Mouse (Mus musculus) forebrain, embryonic 10.5 days (tissue): ENCODE data around the gene Asic2. TPM values are rescaled to one million over a fixed set of nuclear protein-coding genes. Genes with fewer than 3 reads are reported as not detected.

Source experiments
- DNase-seq: peaks from one replicate; pipeline ENCODE4 v3.0.0-alpha.2; 2017; ENCODE audit warnings: low spot score; ENCODE audit errors: extremely low spot score
- H3K27ac ChIP-seq: fragments of 300-500 bp; sonication (generic); 2 replicates; pipeline ENCODE4 v1.5.1; 2016; ENCODE audit warnings: mild to moderate bottlenecking
- H3K27me3 ChIP-seq: fragments of 300-500 bp; sonication (generic); 2 replicates; pipeline ENCODE4 v1.6.1; 2016; ENCODE audit warnings: mild to moderate bottlenecking; ENCODE audit not compliant: poor library complexity, severe bottlenecking
- H3K36me3 ChIP-seq: fragments of 300-500 bp; sonication (generic); replicated peaks from 2 replicates; pipeline ENCODE4 v1.6.1; 2016; ENCODE audit warnings: mild to moderate bottlenecking, moderate library complexity
- H3K4me1 ChIP-seq: fragments of 300-500 bp; sonication (generic); 2 replicates; pipeline ENCODE4 v1.6.1; 2016
- H3K4me3 ChIP-seq: fragments of 300-500 bp; sonication (generic); 2 replicates; pipeline ENCODE4 v1.5.1; 2016; ENCODE audit warnings: mild to moderate bottlenecking, moderate library complexity
- H3K9me3 ChIP-seq: fragments of 300-500 bp; sonication (generic); 2 replicates; pipeline ENCODE4 v1.6.1; 2016; ENCODE audit warnings: mild to moderate bottlenecking, moderate library complexity
- WGBS: fragments of 180-500 bp; shearing (Covaris S2); methylation state at CpG from one replicate; pipeline ENCODE4 v1.1.7; 2016; 5-methylcytosine and 5-hydroxymethylcytosine counted together
- polyA plus RNA-seq: library from polyadenylated mRNA; unstranded; fragments of >200 nt; fragmentation: Nextera tagmentation; extraction: Ambion mirVana; gene quantifications from 2 replicates; pipeline ENCODE4 v1.2.1, GENCODE M21; 2016

Gene Asic2
- polyA plus RNA-seq, 1 experiment from 2014 or later = 0.51 TPM

GRCm38 (mm10) chr11:81504791-81505430, 463.3 kb downstream of the Asic2 start:
- DNase-seq = no peak
- Histone ChIP-seq H3K27me3 (peaks cover 4% of the 10 kb centered on the region), H3K9me3 (no peaks in the 10 kb centered on the region), H3K27ac (peak overlapping the region; percentile 40; the same call in 1 of the 2 replicates), H3K4me1 (peaks cover 59% of the 10 kb centered on the region), H3K4me3 (no peak overlapping the region), H3K36me3 (no peaks in the 10 kb centered on the region)
- 86% methylated on average over 8 of the region's 8 CpGs for WGBS

- H3K36me3 ChIP-seq = no peaks in the 10 kb centered on the region
- H3K27me3 ChIP-seq = peaks cover 6% of the 10 kb centered on the region
- peak; percentile 24 for DNase-seq
- peak overlapping the region; percentile 51; the same call in 1 of the 2 replicates for H3K27ac ChIP-seq
- H3K4me1 ChIP-seq = peaks cover 76% of the 10 kb centered on the region
- no peak overlapping the region for H3K4me3 ChIP-seq
- WGBS = 39% methylated on average over 14 of the region's 14 CpGs
- no peaks in the 10 kb centered on the region for H3K9me3 ChIP-seq
Measured at GRCm38 (mm10) chr11:81501473-81502246, 466.6 kb downstream of the Asic2 start.

- Histone ChIP-seq H3K4me1 (peaks cover 74% of the 10 kb centered on the region), H3K27me3 (peaks cover 14% of the 10 kb centered on the region), H3K4me3 (no peak overlapping the region), H3K9me3 (no peaks in the 10 kb centered on the region), H3K36me3 (no peaks in the 10 kb centered on the region), H3K27ac (0 out of 2 replicates have a peak overlapping the region, but pooled peaks have one; percentile 8)
- DNase-seq = no peak
- WGBS = 77% methylated on average over 1 of the region's 1 CpGs
Measured at GRCm38 (mm10) chr11:81498990-81499389, 469.3 kb downstream of the Asic2 start.

- no peaks in the 10 kb centered on the region for H3K9me3 ChIP-seq
- H3K27ac ChIP-seq = peak overlapping the region; percentile 65
- no peaks in the 10 kb centered on the region for H3K36me3 ChIP-seq
- 70% methylated on average over 9 of the region's 9 CpGs for WGBS
- no peak overlapping the region for H3K4me3 ChIP-seq
- H3K4me1 ChIP-seq = peaks cover 66% of the 10 kb centered on the region
- H3K27me3 ChIP-seq = peaks cover 14% of the 10 kb centered on the region
- no peak for DNase-seq
Measured at GRCm38 (mm10) chr11:81497652-81498391, 470.4 kb downstream of the Asic2 start.

GRCm38 (mm10) chr11:81496446-81496845, 471.8 kb downstream of the Asic2 start:
- H3K4me1 ChIP-seq = peaks cover 56% of the 10 kb centered on the region
- peaks cover 14% of the 10 kb centered on the region for H3K27me3 ChIP-seq
- H3K4me3 ChIP-seq = no peak overlapping the region
- peak overlapping the region; percentile 62 for H3K27ac ChIP-seq
- no peaks in the 10 kb centered on the region for H3K9me3 ChIP-seq
- H3K36me3 ChIP-seq = no peaks in the 10 kb centered on the region
- 58% methylated on average over 1 of the region's 1 CpGs for WGBS
- no peak for DNase-seq

GRCm38 (mm10) chr11:81492351-81492750, 475.9 kb downstream of the Asic2 start:
- no peak overlapping the region for H3K4me3 ChIP-seq
- peaks cover 14% of the 10 kb centered on the region; the same call in 1 of the 2 replicates for H3K27me3 ChIP-seq
- DNase-seq = no peak
- no peaks in the 10 kb centered on the region for H3K9me3 ChIP-seq
- H3K36me3 ChIP-seq = no peaks in the 10 kb centered on the region
- peaks cover 15% of the 10 kb centered on the region for H3K4me1 ChIP-seq
- 96% methylated on average over 5 of the region's 5 CpGs for WGBS
- H3K27ac ChIP-seq = no peak overlapping the region

GRCm38 (mm10) chr11:81489144-81489735, 479.0 kb downstream of the Asic2 start:
- Histone ChIP-seq H3K4me3 (no peak overlapping the region), H3K27ac (no peak overlapping the region), H3K36me3 (no peaks in the 10 kb centered on the region), H3K27me3 (no peaks in the 10 kb centered on the region), H3K9me3 (no peaks in the 10 kb centered on the region), H3K4me1 (no peaks in the 10 kb centered on the region)
- no peak for DNase-seq
- WGBS = 81% methylated on average over 1 of the region's 1 CpGs

GRCm38 (mm10) chr11:81488681-81489080, 479.6 kb downstream of the Asic2 start:
- H3K4me3 ChIP-seq = no peak overlapping the region
- no peaks in the 10 kb centered on the region for H3K4me1 ChIP-seq
- 87% methylated on average over 5 of the region's 5 CpGs for whole genome bisulfite sequencing
- no peaks in the 10 kb centered on the region for H3K27me3 ChIP-seq
- DNase-seq = no peak
- H3K9me3 ChIP-seq = no peaks in the 10 kb centered on the region
- H3K27ac ChIP-seq = no peak overlapping the region
- no peaks in the 10 kb centered on the region for H3K36me3 ChIP-seq

GRCm38 (mm10) chr11:81486265-81486940, 481.9 kb downstream of the Asic2 start:
- Histone ChIP-seq H3K27me3 (no peaks in the 10 kb centered on the region), H3K4me3 (no peak overlapping the region), H3K27ac (no peak overlapping the region), H3K36me3 (no peaks in the 10 kb centered on the region), H3K4me1 (no peaks in the 10 kb centered on the region), H3K9me3 (no peaks in the 10 kb centered on the region)
- WGBS = 28% methylated on average over 6 of the region's 6 CpGs
- DNase-seq = no peak

- Histone ChIP-seq H3K4me3 (no peak overlapping the region), H3K4me1 (no peaks in the 10 kb centered on the region), H3K36me3 (no peaks in the 10 kb centered on the region), H3K27ac (no peak overlapping the region), H3K27me3 (no peaks in the 10 kb centered on the region), H3K9me3 (no peaks in the 10 kb centered on the region)
- DNase-seq = no peak
- 74% methylated on average over 3 of the region's 3 CpGs for WGBS
Measured at GRCm38 (mm10) chr11:81481198-81481597, 487.1 kb downstream of the Asic2 start.

GRCm38 (mm10) chr11:81476231-81476630, 492.0 kb downstream of the Asic2 start:
- Histone ChIP-seq H3K27me3 (no peaks in the 10 kb centered on the region), H3K4me3 (no peak overlapping the region), H3K9me3 (no peaks in the 10 kb centered on the region), H3K4me1 (no peaks in the 10 kb centered on the region), H3K27ac (no peak overlapping the region), H3K36me3 (no peaks in the 10 kb centered on the region)
- DNase-seq = no peak

- WGBS = 93% methylated on average over 2 of the region's 2 CpGs
- no peaks in the 10 kb centered on the region for H3K9me3 ChIP-seq
- no peak overlapping the region for H3K27ac ChIP-seq
- H3K4me3 ChIP-seq = no peak overlapping the region
- H3K27me3 ChIP-seq = no peaks in the 10 kb centered on the region
- no peaks in the 10 kb centered on the region for H3K4me1 ChIP-seq
- no peak for DNase-seq
- no peaks in the 10 kb centered on the region for H3K36me3 ChIP-seq
Measured at GRCm38 (mm10) chr11:81474121-81474520, 494.1 kb downstream of the Asic2 start.
